Mouse (Mus musculus): ENCODE measurements around the gene Dnm1.
A peak's percentile ranks its signal among the peaks of the same experiment; 100 is the strongest.

The Dnm1 gene

GRCm38 (mm10) chr2:32260635-32261034, 92.5 kb downstream of the Dnm1 start:
- peak; percentile 40 for DNase-seq

GRCm38 (mm10) chr2:32259657-32260417, 93.3 kb downstream of the Dnm1 start, which contains the start of gene Uck1:
Gene Uck1 (minus strand): TSS chr2:32260159.
- DNase-seq = peak; percentile 86

- no peak for DNase-seq
These were observed 94.1 kb downstream of the Dnm1 start for GRCm38 (mm10) chr2:32258887-32259533.
